Comparison of ENCODE assay signal across 12 mouse cellular contexts in the genomic region with DNA sequence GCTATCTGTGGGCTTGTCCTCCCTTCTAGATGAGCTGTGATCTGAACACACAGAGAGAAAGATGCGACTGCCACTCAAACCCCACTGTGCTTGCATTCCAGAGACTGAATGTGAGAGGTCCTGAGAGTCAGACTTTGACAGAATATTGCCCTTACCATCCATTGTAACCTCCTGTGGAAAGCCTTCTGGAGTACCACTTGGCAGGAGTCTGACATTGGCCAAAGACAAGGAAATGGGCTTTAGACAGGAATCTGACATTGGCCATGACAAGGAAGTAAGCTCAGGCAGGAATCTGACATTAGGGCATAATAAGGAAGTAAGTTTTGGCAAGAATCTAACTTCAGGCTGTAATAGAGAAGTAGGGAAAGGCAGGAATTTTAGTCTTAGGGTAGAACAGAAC.
A peak's percentile ranks its signal among the peaks of the same experiment; 100 is the strongest.
DNase-seq lines count a peak whose midpoint lies in the region; ATAC-seq and TF ChIP-seq lines count a peak whose summit lies in the region.
"Had no signal": no experiment of that assay in that cellular context is flagged by ENCODE, and none has a peak within 500 bp of the region (broad histone marks: within the 10 kb centered on the region; RNA-seq: fewer than 3 reads in every experiment).

No protein-coding gene starts in this region.

- no peak overlapping the region for H3K9ac ChIP-seq in heart, embryonic 11.5 days (ENCODE audit: low read depth, low read length)
- no peak overlapping the region for H3K9ac ChIP-seq in liver, embryonic 12.5 days
- no peak overlapping the region for H3K9ac ChIP-seq in liver, postnatal 0 days (replicated peaks)
- H3K9ac ChIP-seq in heart, postnatal 0 days (replicated peaks; ENCODE audit: low read depth, low read length) = no peak overlapping the region
- H3K9ac ChIP-seq in neural tube, embryonic 12.5 days = no peak overlapping the region
- H3K9ac ChIP-seq: liver, embryonic 13.5 days had no signal

- TF ChIP-seq EP300 in liver, postnatal 0 days (IDR thresholded peaks at IDR 0.05; ENCODE audit: low read depth) = no peak
- no peak for TF ChIP-seq EP300 in heart, postnatal 0 days (IDR thresholded peaks at IDR 0.05; ENCODE audit: low read depth)

- 50% methylated on average over 1 of the region's 1 CpGs for WGBS in heart, embryonic 11.5 days (ENCODE audit: insufficient replicate concordance)
- 52% methylated on average over 1 of the region's 1 CpGs for WGBS in liver, embryonic 12.5 days (ENCODE audit: insufficient replicate concordance)
- WGBS in liver, postnatal 0 days (ENCODE audit: insufficient replicate concordance) = 69% methylated on average over 1 of the region's 1 CpGs
- WGBS in heart, postnatal 0 days = 77% methylated on average over 1 of the region's 1 CpGs
- WGBS in neural tube, embryonic 12.5 days = 58% methylated on average over 1 of the region's 1 CpGs

- peak overlapping the region; percentile 97 for H3K27ac ChIP-seq in heart, embryonic 11.5 days (ENCODE audit: low read depth, low read length)
- H3K27ac ChIP-seq in liver, embryonic 12.5 days = peak overlapping the region; percentile 17
- no peak overlapping the region for H3K27ac ChIP-seq in liver, postnatal 0 days (ENCODE audit: low read depth)
- H3K27ac ChIP-seq in heart, postnatal 0 days (ENCODE audit: low read depth) = peak overlapping the region; percentile 99
- H3K27ac ChIP-seq in neural tube, embryonic 12.5 days = no peak overlapping the region

- H3K4me2 ChIP-seq in heart, embryonic 11.5 days = no peak overlapping the region
- no peak overlapping the region for H3K4me2 ChIP-seq in liver, embryonic 12.5 days
- no peak overlapping the region for H3K4me2 ChIP-seq in liver, postnatal 0 days (ENCODE audit: low read depth, low read length)
- no peak overlapping the region for H3K4me2 ChIP-seq in heart, postnatal 0 days (ENCODE audit: low read depth, low read length)
- 0 out of 2 replicates have a peak overlapping the region, but pooled peaks have one; percentile 40 for H3K4me2 ChIP-seq in neural tube, embryonic 12.5 days (replicated peaks)
- H3K4me2 ChIP-seq: liver, embryonic 13.5 days had no signal

- H3K27me3 ChIP-seq in heart, embryonic 11.5 days (ENCODE audit: control insufficient read depth, insufficient read depth, low read length) = no peaks in the 10 kb centered on the region
- H3K27me3 ChIP-seq in liver, embryonic 12.5 days (replicated peaks) = no peaks in the 10 kb centered on the region
- no peaks in the 10 kb centered on the region for H3K27me3 ChIP-seq in liver, postnatal 0 days (ENCODE audit: insufficient read depth, low read length)
- no peaks in the 10 kb centered on the region for H3K27me3 ChIP-seq in heart, postnatal 0 days (ENCODE audit: control insufficient read depth, insufficient read depth, low read length)
- no peaks in the 10 kb centered on the region for H3K27me3 ChIP-seq in neural tube, embryonic 12.5 days (replicated peaks)
- H3K27me3 ChIP-seq: liver, embryonic 13.5 days; Patski had no signal

- TF ChIP-seq CTCF in liver, postnatal 0 days (IDR thresholded peaks at IDR 0.05; ENCODE audit: low read depth) = no peak
- no peak for TF ChIP-seq CTCF in heart, postnatal 0 days (IDR thresholded peaks at IDR 0.05; ENCODE audit: low read depth)

- ATAC-seq in heart, embryonic 11.5 days (replicated peaks; ENCODE audit: insufficient number of reproducible peaks, low FRiP score, low TSS enrichment) = no peak
- ATAC-seq in liver, embryonic 12.5 days = no peak
- no peak for ATAC-seq in liver, postnatal 0 days
- ATAC-seq in heart, postnatal 0 days (ENCODE audit: insufficient read depth, low read depth) = no peak
- no peak for ATAC-seq in neural tube, embryonic 12.5 days (ENCODE audit: low FRiP score, low read depth)

- H3K4me3 ChIP-seq in heart, embryonic 11.5 days (ENCODE audit: low read depth, low read length) = no peak overlapping the region
- H3K4me3 ChIP-seq in liver, embryonic 12.5 days = no peak overlapping the region
- no peak overlapping the region for H3K4me3 ChIP-seq in liver, postnatal 0 days (ENCODE audit: low read depth, low read length)
- no peak overlapping the region for H3K4me3 ChIP-seq in heart, postnatal 0 days (ENCODE audit: low read depth, low read length)
- no peak overlapping the region for H3K4me3 ChIP-seq in neural tube, embryonic 12.5 days
- H3K4me3 ChIP-seq: liver, embryonic 13.5 days had no signal

- H3K4me1 ChIP-seq in heart, embryonic 11.5 days (ENCODE audit: control insufficient read depth, insufficient read depth, low read length) = peaks cover 14% of the 10 kb centered on the region; the same call in 1 of the 2 replicates
- H3K4me1 ChIP-seq in liver, embryonic 12.5 days = peaks cover 23% of the 10 kb centered on the region
- peaks cover 6% of the 10 kb centered on the region for H3K4me1 ChIP-seq in liver, postnatal 0 days (ENCODE audit: insufficient read depth)
- H3K4me1 ChIP-seq in heart, postnatal 0 days (ENCODE audit: control insufficient read depth, insufficient read depth) = peaks cover 8% of the 10 kb centered on the region; the same call in 1 of the 2 replicates
- H3K4me1 ChIP-seq in neural tube, embryonic 12.5 days = peaks cover 20% of the 10 kb centered on the region

- no peaks in the 10 kb centered on the region for H3K36me3 ChIP-seq in heart, embryonic 11.5 days (ENCODE audit: control insufficient read depth, insufficient read depth, low read length)
- H3K36me3 ChIP-seq in liver, embryonic 12.5 days = no peaks in the 10 kb centered on the region
- H3K36me3 ChIP-seq in liver, postnatal 0 days (replicated peaks; ENCODE audit: insufficient read depth, low read length) = no peaks in the 10 kb centered on the region
- no peaks in the 10 kb centered on the region for H3K36me3 ChIP-seq in heart, postnatal 0 days (replicated peaks; ENCODE audit: control insufficient read depth, insufficient read depth, low read length)
- no peaks in the 10 kb centered on the region for H3K36me3 ChIP-seq in neural tube, embryonic 12.5 days
- H3K36me3 ChIP-seq: liver, embryonic 13.5 days had no signal

- DNase-seq in heart, adult 18-20 months = no peak
- no peak for DNase-seq in liver, postnatal 0 days
- no peak for DNase-seq in heart, postnatal 0 days (ENCODE audit: low spot score)
- DNase-seq in testis, postnatal 14 days (ENCODE audit: low spot score) = no peak
- no peak for DNase-seq in B cell, adult 2 months
- DNase-seq: adrenal gland, postnatal 14 days; gastrocnemius, postnatal 14 days; liver, embryonic 13.5 days had no signal

- no peaks in the 10 kb centered on the region for H3K9me3 ChIP-seq in heart, embryonic 11.5 days (replicated peaks; ENCODE audit: control insufficient read depth, low read length)
- no peaks in the 10 kb centered on the region for H3K9me3 ChIP-seq in liver, embryonic 12.5 days (replicated peaks)
- H3K9me3 ChIP-seq in liver, postnatal 0 days (ENCODE audit: low read length) = no peaks in the 10 kb centered on the region
- H3K9me3 ChIP-seq in heart, postnatal 0 days (replicated peaks; ENCODE audit: control insufficient read depth, low read length) = no peaks in the 10 kb centered on the region
- H3K9me3 ChIP-seq in neural tube, embryonic 12.5 days = no peaks in the 10 kb centered on the region
- H3K9me3 ChIP-seq: liver, embryonic 13.5 days had no signal

Comparison
In these comparisons a context has a peak if more than half of its experiments do, and no peak if none do; other contexts are left out.
1. H3K27ac ChIP-seq: peak in heart, embryonic 11.5 days (single experiment), liver, embryonic 12.5 days (single experiment) and heart, postnatal 0 days (single experiment); none in liver, postnatal 0 days (single experiment) and neural tube, embryonic 12.5 days (single experiment).